10 mouse cellular contexts compared by ENCODE assay signal in the genomic region with DNA sequence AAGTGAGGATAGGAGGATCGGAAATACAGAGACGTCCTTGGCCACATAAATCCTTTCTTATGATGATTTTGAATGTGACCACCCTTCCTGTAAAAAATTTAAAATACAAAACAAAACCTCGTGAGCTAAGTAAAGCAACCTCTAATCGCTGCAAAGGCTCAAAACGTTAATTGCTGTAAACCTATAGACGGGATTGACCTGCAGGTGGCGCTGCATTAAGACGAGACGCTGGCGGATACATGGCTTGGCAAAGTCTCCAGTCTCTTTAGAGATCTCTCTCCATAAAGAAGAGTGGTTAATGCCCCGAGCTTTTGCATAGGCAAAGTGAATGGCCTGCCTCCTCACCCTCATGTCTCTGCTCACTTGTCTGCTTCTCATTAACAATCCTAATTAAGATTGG. TPM values are rescaled to one million over a fixed set of nuclear protein-coding genes. Genes with fewer than 3 reads are reported as not detected.
DNase-seq lines count a peak whose midpoint lies in the region; ATAC-seq and TF ChIP-seq lines count a peak whose summit lies in the region.
"Had no signal": no experiment of that assay in that cellular context is flagged by ENCODE, and none has a peak within 500 bp of the region (broad histone marks: within the 10 kb centered on the region; RNA-seq: fewer than 3 reads in every experiment).

No protein-coding gene starts in this region.

- peak; percentile 73 for DNase-seq in hindbrain, embryonic 11.5 days (ENCODE audit: low spot score)
- peak; percentile 10 for DNase-seq in adrenal gland, adult 2 months
- DNase-seq in embryonic facial prominence, embryonic 11.5 days (ENCODE audit: low spot score) = peak; percentile 58
- peak; percentile 33 to 60 for DNase-seq in left cerebral cortex, adult 2 months (ENCODE audit: extremely low spot score in 1 of 2, low spot score in 2 of 2)
- DNase-seq in right cerebral cortex, adult 2 months (ENCODE audit: low spot score in 2 of 2) = peak; percentile 60 to 73
- no peak for DNase-seq in ovary, postnatal 36 days (ENCODE audit: low spot score)

- peaks cover 12% of the 10 kb centered on the region for H3K27me3 ChIP-seq in hindbrain, embryonic 11.5 days (ENCODE audit: control insufficient read depth, insufficient read depth, low read length)
- peaks cover 43% of the 10 kb centered on the region for H3K27me3 ChIP-seq in hindbrain, embryonic 12.5 days
- peaks cover 31% of the 10 kb centered on the region for H3K27me3 ChIP-seq in embryonic facial prominence, embryonic 11.5 days (ENCODE audit: control insufficient read depth, insufficient read depth, low read length)

- no peaks in the 10 kb centered on the region for H3K9me3 ChIP-seq in hindbrain, embryonic 11.5 days (ENCODE audit: control insufficient read depth, low read length)
- H3K9me3 ChIP-seq in hindbrain, embryonic 12.5 days (replicated peaks) = no peaks in the 10 kb centered on the region
- H3K9me3 ChIP-seq in embryonic facial prominence, embryonic 11.5 days (replicated peaks; ENCODE audit: control insufficient read depth, low read length) = no peaks in the 10 kb centered on the region

- no peak overlapping the region for H3K4me2 ChIP-seq in hindbrain, embryonic 11.5 days (replicated peaks; ENCODE audit: low read depth, low read length)
- no peak overlapping the region for H3K4me2 ChIP-seq in hindbrain, embryonic 12.5 days (replicated peaks)
- H3K4me2 ChIP-seq in embryonic facial prominence, embryonic 11.5 days (ENCODE audit: low read depth, low read length) = no peak overlapping the region

- no peaks in the 10 kb centered on the region for H3K36me3 ChIP-seq in hindbrain, embryonic 11.5 days (ENCODE audit: control insufficient read depth, insufficient read depth, low read length)
- H3K36me3 ChIP-seq in hindbrain, embryonic 12.5 days = no peaks in the 10 kb centered on the region
- no peaks in the 10 kb centered on the region for H3K36me3 ChIP-seq in embryonic facial prominence, embryonic 11.5 days (replicated peaks; ENCODE audit: control insufficient read depth, insufficient read depth, low read depth, low read length)

- H3K9ac ChIP-seq in hindbrain, embryonic 11.5 days (ENCODE audit: low read depth, low read length) = no peak overlapping the region
- no peak overlapping the region for H3K9ac ChIP-seq in hindbrain, embryonic 12.5 days
- no peak overlapping the region for H3K9ac ChIP-seq in embryonic facial prominence, embryonic 11.5 days (replicated peaks; ENCODE audit: low read length)

- TF ChIP-seq CTCF in left cerebral cortex, adult 2 months (IDR thresholded peaks at IDR 0.05) = peak; percentile 61

- no peak overlapping the region for H3K27ac ChIP-seq in hindbrain, embryonic 11.5 days (ENCODE audit: low read depth, low read length)
- H3K27ac ChIP-seq in hindbrain, embryonic 12.5 days = no peak overlapping the region
- no peak overlapping the region for H3K27ac ChIP-seq in embryonic facial prominence, embryonic 11.5 days (replicated peaks; ENCODE audit: low read depth, low read length)
- H3K27ac ChIP-seq in left cerebral cortex, adult 2 months = no peak overlapping the region

- 17% methylated on average over 11 of the region's 11 CpGs for WGBS in hindbrain, embryonic 11.5 days
- WGBS in hindbrain, embryonic 12.5 days = 14% methylated on average over 11 of the region's 11 CpGs
- 13% methylated on average over 11 of the region's 11 CpGs for WGBS in embryonic facial prominence, embryonic 11.5 days

- no peak for ATAC-seq in hindbrain, embryonic 11.5 days (ENCODE audit: low FRiP score)
- ATAC-seq in hindbrain, embryonic 12.5 days (ENCODE audit: low FRiP score) = no peak
- ATAC-seq in embryonic facial prominence, embryonic 11.5 days (replicated peaks; ENCODE audit: insufficient number of reproducible peaks, low FRiP score, low TSS enrichment, low read depth) = no peak
- no peak for ATAC-seq in activated CD4-positive, CD25-positive, alpha-beta regulatory T cell, adult 4 months

- no peak overlapping the region for H3K4me3 ChIP-seq in hindbrain, embryonic 11.5 days (ENCODE audit: low read depth, low read length)
- H3K4me3 ChIP-seq in hindbrain, embryonic 12.5 days = no peak overlapping the region
- no peak overlapping the region for H3K4me3 ChIP-seq in embryonic facial prominence, embryonic 11.5 days (ENCODE audit: low read depth, low read length)
- H3K4me3 ChIP-seq in left cerebral cortex, adult 2 months = no peak overlapping the region

- no peaks in the 10 kb centered on the region for H3K4me1 ChIP-seq in hindbrain, embryonic 11.5 days (replicated peaks; ENCODE audit: control insufficient read depth, insufficient read depth, low read length)
- H3K4me1 ChIP-seq in hindbrain, embryonic 12.5 days = peaks cover 8% of the 10 kb centered on the region
- H3K4me1 ChIP-seq in embryonic facial prominence, embryonic 11.5 days (ENCODE audit: control insufficient read depth, insufficient read depth, low read length) = no peaks in the 10 kb centered on the region

- intact Hi-C loops in left cerebral cortex, adult 2 months (cut with DNase I) = loop anchor here (1.0 to 10.0 kb wide), 3 partner anchors 164 to 328 kb away; a partner anchor contains a TSS

RNA-seq across cellular contexts. Expression of a gene that starts 2.0 kb away (rescaled TPM):
- polyA plus RNA-seq in hindbrain, embryonic 11.5 days (2014; fragmentation: Nextera tagmentation; extraction: Ambion mirVana) = 2.2 and 2.4 TPM in 2 replicates
- 2.6 and 2.9 TPM in 2 replicates for polyA plus RNA-seq in hindbrain, embryonic 12.5 days (2016; fragmentation: Nextera tagmentation; extraction: Ambion mirVana)
- not detected for total RNA-seq in adrenal gland, adult 2 months (2021)
- not detected in 2 replicates for polyA plus RNA-seq in adrenal gland, adult 2 months (2012; rRNA removed)
- 0.53 and 0.54 TPM in 2 replicates for polyA plus RNA-seq in embryonic facial prominence, embryonic 11.5 days (2014; fragmentation: Nextera tagmentation; extraction: Ambion mirVana)
- total RNA-seq in left cerebral cortex, adult 2 months (2021) = under 1 TPM; 0.38 to 0.94 TPM
- not detected for polyA plus RNA-seq in activated CD4-positive, CD25-positive, alpha-beta regulatory T cell, adult 4 months (2017; shearing (Covaris generic))
- polyA plus RNA-seq: large intestine, adult 2 months; spleen, adult 2 months had no signal
